Mouse (Mus musculus) intestine, embryonic 16.5 days (tissue): Measurements from ENCODE around the gene Nlgn1. TPM values are rescaled to one million over a fixed set of nuclear protein-coding genes. Genes with fewer than 3 reads are reported as not detected.

Experiments
- ATAC-seq: fragments of 200-750 bp; cut with Nextera tagmentation; 2 replicates; pipeline ENCODE4 v1.8.0; 2017; ENCODE audit warnings: moderate TSS enrichment, moderate library complexity
- H3K27ac ChIP-seq: fragments of 300-500 bp; sonication (generic); 2 replicates; pipeline ENCODE4 v1.5.1; 2014; ENCODE audit warnings: mild to moderate bottlenecking, low read length
- H3K27me3 ChIP-seq: fragments of 300-500 bp; sonication (generic); replicated peaks from 2 replicates; pipeline ENCODE4 v1.6.1; 2014; ENCODE audit warnings: low read length, control low read depth, mixed read lengths; ENCODE audit not compliant: control insufficient read depth, insufficient read depth
- H3K36me3 ChIP-seq: fragments of 300-500 bp; sonication (generic); 2 replicates; pipeline ENCODE4 v1.6.1; 2014; ENCODE audit warnings: low read length, control low read depth; ENCODE audit not compliant: control insufficient read depth, insufficient read depth
- H3K4me1 ChIP-seq: fragments of 300-500 bp; sonication (generic); 2 replicates; pipeline ENCODE4 v1.6.1; 2014; ENCODE audit warnings: low read length, control low read depth, mixed read lengths; ENCODE audit not compliant: control insufficient read depth, insufficient read depth
- H3K4me2 ChIP-seq: fragments of 300-500 bp; sonication (generic); 2 replicates; pipeline ENCODE4 v1.6.1; 2014; ENCODE audit warnings: low read depth, low read length, control low read depth
- H3K4me3 ChIP-seq: fragments of 300-500 bp; sonication (generic); 2 replicates; pipeline ENCODE4 v1.5.1; 2014; ENCODE audit warnings: mild to moderate bottlenecking, low read length
- H3K9ac ChIP-seq: fragments of 300-500 bp; sonication (generic); 2 replicates; pipeline ENCODE4 v1.6.1; 2014; ENCODE audit warnings: low read depth, low read length
- H3K9me3 ChIP-seq: fragments of 300-500 bp; sonication (generic); 2 replicates; pipeline ENCODE4 v1.6.1; 2016; ENCODE audit warnings: low read length, control low read depth; ENCODE audit not compliant: control insufficient read depth
- WGBS: fragments of 180-500 bp; shearing (Covaris S2); extraction: QIAGEN DNeasy Blood & Tissue Kit; methylation state at CpG from one replicate; pipeline ENCODE4 v1.1.7; 2014; 5-methylcytosine and 5-hydroxymethylcytosine counted together
- polyA plus RNA-seq: library from polyadenylated mRNA; unstranded; fragments of >200 nt; fragmentation: Nextera tagmentation; extraction: Ambion mirVana; gene quantifications from 2 replicates; pipeline ENCODE4 v1.2.1, GENCODE M21; 2015

The Nlgn1 gene
- polyA plus RNA-seq, 1 experiment from 2014 or later: 1.6 TPM

DNA sequence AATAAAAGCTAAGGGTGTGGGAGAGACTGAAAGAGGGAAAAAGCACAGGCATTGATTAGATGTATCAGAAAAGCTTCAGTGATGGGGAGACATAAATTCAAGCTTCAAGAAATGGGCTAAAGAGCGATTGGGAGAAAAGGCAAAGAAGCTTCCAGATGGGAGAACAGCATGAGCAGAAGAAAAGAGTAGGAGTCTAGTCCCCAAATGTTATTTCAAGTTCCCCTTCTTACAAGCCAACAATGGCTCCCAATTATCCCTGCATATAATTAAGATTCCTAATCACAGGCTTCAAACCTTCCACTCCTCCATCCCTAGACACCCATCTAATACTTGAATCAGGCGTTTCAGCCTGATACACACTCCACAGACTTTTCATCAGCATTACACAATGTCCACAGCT is 292.6 kb downstream of the Nlgn1 start:
- 84% methylated on average over 2 of the region's 2 CpGs for WGBS
- no peaks in the 10 kb centered on the region for H3K4me1 ChIP-seq
- H3K27ac ChIP-seq: no peak overlapping the region
- ATAC-seq: no peak
- no peaks in the 10 kb centered on the region for H3K27me3 ChIP-seq
- no peaks in the 10 kb centered on the region for H3K9me3 ChIP-seq
- no peak overlapping the region for H3K4me3 ChIP-seq
- no peak overlapping the region for H3K9ac ChIP-seq
- no peak overlapping the region for H3K4me2 ChIP-seq
- no peaks in the 10 kb centered on the region for H3K36me3 ChIP-seq

GRCm38 (mm10) chr3:26026025-26026424 is 306.2 kb downstream of the Nlgn1 start:
- WGBS: 67% methylated on average over 2 of the region's 2 CpGs
- ATAC-seq: no peak

DNA sequence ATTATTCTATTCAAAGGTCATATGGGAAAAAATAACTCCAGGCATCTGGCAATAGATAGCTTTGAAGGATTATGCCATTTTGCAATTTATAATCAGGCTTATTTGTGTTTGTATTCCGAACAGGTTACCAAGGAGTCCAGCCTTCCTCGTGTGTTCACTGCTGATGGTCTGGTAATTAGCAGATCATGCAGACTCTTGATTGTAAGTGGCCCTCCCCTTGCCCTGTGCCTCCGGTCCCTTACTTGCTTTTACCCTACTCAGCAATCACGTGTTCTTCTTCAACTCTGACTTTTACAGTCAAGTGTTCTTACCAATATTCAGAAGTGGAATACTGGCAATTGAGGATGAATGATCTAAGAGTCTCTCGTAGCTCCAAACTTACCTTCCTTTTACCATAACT is 309.0 kb downstream of the Nlgn1 start:
- WGBS: 70% methylated on average over 5 of the region's 5 CpGs
- Histone ChIP-seq H3K9me3 (no peaks in the 10 kb centered on the region), H3K27ac (no peak overlapping the region), H3K9ac (no peak overlapping the region), H3K4me3 (no peak overlapping the region), H3K36me3 (no peaks in the 10 kb centered on the region), H3K27me3 (no peaks in the 10 kb centered on the region), H3K4me1 (no peaks in the 10 kb centered on the region), H3K4me2 (no peak overlapping the region)
- no peak for ATAC-seq

More at GRCm38 (mm10) chr3:26026025-26026424, 306.2 kb downstream of the Nlgn1 start:
- no peak overlapping the region for H3K27ac ChIP-seq
- H3K9me3 ChIP-seq: no peaks in the 10 kb centered on the region
- H3K4me1 ChIP-seq: no peaks in the 10 kb centered on the region
- no peak overlapping the region for H3K4me3 ChIP-seq
- no peaks in the 10 kb centered on the region for H3K27me3 ChIP-seq
- H3K36me3 ChIP-seq: no peaks in the 10 kb centered on the region
- H3K4me2 ChIP-seq: no peak overlapping the region
- H3K9ac ChIP-seq: no peak overlapping the region

GRCm38 (mm10) chr3:26021632-26022184 is 310.6 kb downstream of the Nlgn1 start:
- H3K9ac ChIP-seq: no peak overlapping the region
- H3K27ac ChIP-seq: no peak overlapping the region
- H3K36me3 ChIP-seq: no peaks in the 10 kb centered on the region
- H3K27me3 ChIP-seq: no peaks in the 10 kb centered on the region
- no peak overlapping the region for H3K4me2 ChIP-seq
- no peak for ATAC-seq
- no peaks in the 10 kb centered on the region for H3K4me1 ChIP-seq
- no peak overlapping the region for H3K4me3 ChIP-seq
- 80% methylated on average over 6 of the region's 6 CpGs for WGBS
- no peaks in the 10 kb centered on the region for H3K9me3 ChIP-seq

DNA sequence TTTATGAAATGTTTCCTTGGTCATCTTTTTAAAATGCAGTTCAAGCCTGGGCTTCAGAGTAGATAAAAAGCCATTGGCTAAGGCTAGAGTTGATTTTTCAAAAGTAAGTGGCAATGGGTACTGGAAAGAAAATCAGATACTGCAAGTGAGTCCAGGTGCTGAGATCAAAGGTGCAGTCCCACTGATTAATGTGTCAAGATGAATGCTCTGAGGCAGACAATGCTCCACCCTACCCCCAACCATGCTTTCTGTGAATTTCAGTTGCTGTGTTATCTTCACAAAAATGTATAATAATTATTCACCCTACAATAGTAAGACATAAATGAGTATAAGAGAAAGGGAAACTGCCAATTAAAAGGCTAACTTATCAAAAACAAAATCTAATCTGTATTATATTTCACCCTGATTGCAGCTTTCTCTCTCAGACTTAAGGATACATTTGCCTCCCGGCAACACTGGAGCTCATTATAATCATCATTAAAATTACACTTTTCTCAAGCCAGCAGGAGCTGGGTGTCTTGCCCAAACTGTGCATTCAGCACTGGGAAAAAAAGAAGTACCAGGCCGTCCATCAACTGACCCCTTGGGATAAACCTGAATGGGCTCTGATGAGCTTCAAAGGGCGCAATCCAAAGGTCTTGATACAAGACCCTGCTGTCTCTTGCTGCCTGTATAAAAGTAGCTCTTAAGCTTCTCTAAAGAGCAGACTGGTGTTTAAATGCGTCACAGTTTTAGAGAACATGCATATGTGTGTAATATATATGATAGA is 320.8 kb downstream of the Nlgn1 start:
- Histone ChIP-seq H3K36me3 (no peaks in the 10 kb centered on the region), H3K9ac (no peak overlapping the region), H3K4me3 (no peak overlapping the region), H3K4me2 (no peak overlapping the region), H3K27me3 (no peaks in the 10 kb centered on the region), H3K27ac (no peak overlapping the region), H3K4me1 (no peaks in the 10 kb centered on the region), H3K9me3 (no peaks in the 10 kb centered on the region)
- no peak for ATAC-seq
- WGBS: 77% methylated on average over 4 of the region's 4 CpGs

GRCm38 (mm10) chr3:26002863-26003608 is 329.2 kb downstream of the Nlgn1 start:
- H3K36me3 ChIP-seq: no peaks in the 10 kb centered on the region
- H3K27ac ChIP-seq: no peak overlapping the region
- 73% methylated on average over 7 of the region's 7 CpGs for WGBS
- no peaks in the 10 kb centered on the region for H3K9me3 ChIP-seq
- no peak overlapping the region for H3K4me3 ChIP-seq
- H3K4me1 ChIP-seq: no peaks in the 10 kb centered on the region
- no peak overlapping the region for H3K9ac ChIP-seq
- no peaks in the 10 kb centered on the region for H3K27me3 ChIP-seq
- ATAC-seq: no peak
- H3K4me2 ChIP-seq: no peak overlapping the region

- Histone ChIP-seq H3K9ac (no peak overlapping the region), H3K9me3 (no peaks in the 10 kb centered on the region), H3K4me3 (no peak overlapping the region), H3K27me3 (no peaks in the 10 kb centered on the region), H3K27ac (no peak overlapping the region), H3K36me3 (no peaks in the 10 kb centered on the region), H3K4me2 (no peak overlapping the region), H3K4me1 (no peaks in the 10 kb centered on the region)
- ATAC-seq: no peak
- 33% methylated on average over 2 of the region's 2 CpGs for WGBS
These were observed 329.9 kb downstream of the Nlgn1 start for GRCm38 (mm10) chr3:26002367-26002766.

- no peak overlapping the region for H3K4me2 ChIP-seq
- no peak overlapping the region for H3K27ac ChIP-seq
- H3K4me3 ChIP-seq: no peak overlapping the region
- ATAC-seq: no peak
- H3K9me3 ChIP-seq: no peaks in the 10 kb centered on the region
- H3K9ac ChIP-seq: no peak overlapping the region
- no peaks in the 10 kb centered on the region for H3K27me3 ChIP-seq
- no peaks in the 10 kb centered on the region for H3K36me3 ChIP-seq
- WGBS: 78% methylated on average over 2 of the region's 2 CpGs
- H3K4me1 ChIP-seq: no peaks in the 10 kb centered on the region
These were observed 364.7 kb downstream of the Nlgn1 start for GRCm38 (mm10) chr3:25967546-25967945.

DNA sequence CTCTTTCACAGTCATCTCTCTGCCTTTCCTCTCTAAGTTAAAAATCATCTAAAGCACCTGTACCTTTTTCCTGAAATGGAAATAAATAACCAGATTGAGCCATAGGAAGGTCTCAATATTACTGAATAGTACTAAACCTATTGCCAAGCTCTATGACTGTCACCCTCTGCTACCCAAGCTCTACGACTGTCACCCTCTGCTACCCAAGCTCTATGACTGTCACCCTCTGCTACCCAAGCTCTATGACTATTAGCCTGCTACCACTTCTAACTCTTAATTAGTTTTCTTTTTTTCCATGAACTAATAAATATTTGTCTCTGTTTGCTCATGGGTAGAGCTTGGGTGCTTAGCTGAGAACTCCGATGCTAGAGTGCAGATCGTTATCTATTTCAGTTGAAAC is 368.0 kb downstream of the Nlgn1 start:
- Histone ChIP-seq H3K4me2 (no peak overlapping the region), H3K4me3 (no peak overlapping the region), H3K36me3 (no peaks in the 10 kb centered on the region), H3K9me3 (no peaks in the 10 kb centered on the region), H3K27me3 (no peaks in the 10 kb centered on the region), H3K9ac (no peak overlapping the region), H3K27ac (no peak overlapping the region), H3K4me1 (no peaks in the 10 kb centered on the region)
- WGBS: 85% methylated on average over 3 of the region's 3 CpGs
- ATAC-seq: no peak
